Mouse (Mus musculus) c-Kit-positive CD71-positive TER-119-negative erythroid progenitor cells, embryonic 14.5 days (primary cell): ENCODE measurements at regions not wholly inside any gene's neighbourhood (a gene's known extent, or its start where the extent isn't known, plus 50 kb on each side); places are given as distances from the start of the nearest gene placed in this dataset.

Experiments used
- DNase-seq: peaks from one replicate; pipeline ENCODE4 v3.0.0-alpha.2; 2013; ENCODE audit warnings: low read depth

- DNase-seq: no peak
These were observed 285.0 kb upstream of the Gm21798 start for GRCm38 (mm10) chr15:64532260-64533120.

- DNase-seq: no peak
These were observed 284.2 kb upstream of the Gm21798 start for GRCm38 (mm10) chr15:64533169-64533795.

GRCm38 (mm10) chr15:64534166-64534565 lies 283.3 kb upstream of the Gm21798 start:
- DNase-seq: no peak

GRCm38 (mm10) chr15:64535160-64535559 lies 282.3 kb upstream of the Gm21798 start:
- DNase-seq: no peak

- no peak for DNase-seq
These were observed 276.1 kb upstream of the Gm21798 start for GRCm38 (mm10) chr15:64541395-64541794.

GRCm38 (mm10) chr15:64542250-64542901 lies 275.1 kb upstream of the Gm21798 start:
- DNase-seq: no peak

- DNase-seq: no peak
These were observed 274.6 kb upstream of the Gm21798 start for GRCm38 (mm10) chr15:64542908-64543307.

GRCm38 (mm10) chr15:64546035-64546434 lies 271.5 kb upstream of the Gm21798 start:
- DNase-seq: no peak

- DNase-seq: no peak
These were observed 260.0 kb upstream of the Gm21798 start for GRCm38 (mm10) chr15:64557540-64557939.

GRCm38 (mm10) chr15:64558220-64558619 lies 259.3 kb upstream of the Gm21798 start:
- no peak for DNase-seq

GRCm38 (mm10) chr15:64562431-64563111 lies 254.9 kb upstream of the Gm21798 start:
- no peak for DNase-seq

GRCm38 (mm10) chr15:64564703-64565102 lies 252.8 kb upstream of the Gm21798 start:
- DNase-seq: no peak

GRCm38 (mm10) chr15:64576891-64577535 lies 240.5 kb upstream of the Gm21798 start:
- DNase-seq: no peak

GRCm38 (mm10) chr15:64578991-64579390 lies 238.5 kb upstream of the Gm21798 start:
- no peak for DNase-seq

GRCm38 (mm10) chr15:64580481-64580880 lies 237.0 kb upstream of the Gm21798 start:
- no peak for DNase-seq

- no peak for DNase-seq
These were observed 236.4 kb upstream of the Gm21798 start for GRCm38 (mm10) chr15:64581046-64581445.

- DNase-seq: no peak
These were observed 233.4 kb upstream of the Gm21798 start for GRCm38 (mm10) chr15:64584129-64584528.

- DNase-seq: no peak
These were observed 230.7 kb upstream of the Gm21798 start for GRCm38 (mm10) chr15:64586776-64587175.

- no peak for DNase-seq
These were observed 227.2 kb upstream of the Gm21798 start for GRCm38 (mm10) chr15:64590092-64590881.

GRCm38 (mm10) chr15:64613503-64613902 lies 204.0 kb upstream of the Gm21798 start:
- DNase-seq: no peak

- DNase-seq: no peak
These were observed 199.0 kb upstream of the Gm21798 start for GRCm38 (mm10) chr15:64618471-64618870.
